Mouse (Mus musculus): Measurements from ENCODE around the gene Lrp2. TPM values are rescaled to one million over a fixed set of nuclear protein-coding genes. Genes with fewer than 3 reads are reported as not detected.

Gene Lrp2
- total RNA-seq, 2 experiments from 2014 or later = 0.12 to 0.15 TPM

DNA sequence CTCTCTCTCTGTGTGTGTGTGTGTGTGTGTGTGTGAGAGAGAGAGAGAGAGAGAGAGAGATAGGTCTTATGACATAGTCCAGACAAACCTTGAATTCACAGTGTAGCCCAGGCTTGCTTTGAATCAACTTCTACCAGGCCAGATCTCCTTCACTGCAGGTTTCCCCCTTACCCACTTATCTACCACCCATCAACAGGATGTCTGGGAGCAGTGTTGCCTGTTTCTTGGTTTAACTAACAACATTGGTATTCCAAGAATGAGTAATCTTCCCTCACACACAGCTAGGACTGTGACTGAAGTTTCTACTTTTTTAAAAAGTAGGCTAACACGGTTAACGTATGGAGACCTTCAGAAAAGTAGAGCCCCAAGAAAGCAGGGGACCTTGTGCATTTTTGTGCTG lies 209.1 kb downstream of the Lrp2 start:
- no peak for DNase-seq (ENCODE audit: extremely low spot score in 1 of 2, low spot score in 2 of 2)
- intact Hi-C loops (cut with DNase I) = no loop called here

Other genes starting within 250 kb of the Lrp2 start
- gene Abcb11, start 243.4 kb downstream of the Lrp2 start, total RNA-seq (2021) = under 1 TPM in 1 of 2 experiments, not detected in 1; 0.24 TPM
- gene Dhrs9, start 205.6 kb downstream of the Lrp2 start, total RNA-seq (2021) = not detected
- 10 to 100 TPM; 29.2 to 29.6 TPM for gene Bbs5, start 61.1 kb upstream of the Lrp2 start, total RNA-seq (2021)
- gene Klhl41, start 84.1 kb upstream of the Lrp2 start, total RNA-seq (2021) = 1 to 10 TPM; 1.7 TPM
- 10 to 100 TPM; 20.6 to 21.6 TPM for gene Fastkd1, start 127.5 kb upstream of the Lrp2 start, total RNA-seq (2021)
- 10 to 100 TPM; 55.4 to 59.5 TPM for gene Ppig, start 136.5 kb upstream of the Lrp2 start, total RNA-seq (2021)
- 1 to 10 TPM; 2.4 to 2.5 TPM for gene Ccdc173, start 203.5 kb upstream of the Lrp2 start, total RNA-seq (2021)
- 10 to 100 TPM; 15.8 to 19.0 TPM for gene Phospho2, start 203.6 kb upstream of the Lrp2 start, total RNA-seq (2021)
- 100 to 1,000 TPM; 130 to 143 TPM for gene Klhl23, start 235.9 kb upstream of the Lrp2 start, total RNA-seq (2021)